Mouse (Mus musculus) neutrophil, adult 5-6 weeks (primary cell): ENCODE data around the gene Gpat3. TPM values are rescaled to one million over a fixed set of nuclear protein-coding genes. Genes with fewer than 3 reads are reported as not detected.

ENCODE experiments used
- ATAC-seq: fragments of 151-379, 151-347 bp; 2 replicates; pipeline ENCODE4 v1.8.0; 2017; ENCODE audit warnings: mild to moderate bottlenecking, moderate TSS enrichment; ENCODE audit not compliant: insufficient number of reproducible peaks, poor library complexity, low FRiP score, severe bottlenecking; ENCODE audit errors: extremely low read depth
- total RNA-seq: library from RNA; stranded (forward); fragments of 200-1000 nt; gene quantifications from 2 replicates; pipeline ENCODE4 v1.2.3, GENCODE M21; 2017

Gpat3 gene
- total RNA-seq, 1 experiment from 2014 or later = 25.6 TPM

- no peak for ATAC-seq
Observed at GRCm38 (mm10) chr5:100909691-100910090, 64.2 kb downstream of the Gpat3 start.

- peak; percentile 32; the same call in 1 of the 2 replicates for ATAC-seq
Observed at GRCm38 (mm10) chr5:100911502-100912097, 66.1 kb downstream of the Gpat3 start.

- 0 out of 2 replicates have a peak, but pooled peaks have one; percentile 7 for ATAC-seq
Observed at GRCm38 (mm10) chr5:100912366-100912765, 66.9 kb downstream of the Gpat3 start.

- no peak for ATAC-seq
Observed at GRCm38 (mm10) chr5:100913274-100913673, 67.8 kb downstream of the Gpat3 start.

GRCm38 (mm10) chr5:100914989-100915388 lies 69.5 kb downstream of the Gpat3 start:
- peak; percentile 67 for ATAC-seq

GRCm38 (mm10) chr5:100915411-100915810 lies 69.9 kb downstream of the Gpat3 start:
- ATAC-seq = no peak

GRCm38 (mm10) chr5:100916416-100916815 lies 70.9 kb downstream of the Gpat3 start:
- no peak; the same call in 1 of the 2 replicates for ATAC-seq

- ATAC-seq = peak; percentile 60; the same call in 1 of the 2 replicates
Observed at GRCm38 (mm10) chr5:100917252-100917774, 71.8 kb downstream of the Gpat3 start.

GRCm38 (mm10) chr5:100919069-100919468 lies 73.6 kb downstream of the Gpat3 start:
- ATAC-seq = no peak

- ATAC-seq = no peak
Observed at GRCm38 (mm10) chr5:100929698-100930097, 84.2 kb downstream of the Gpat3 start.

- ATAC-seq = no peak
Observed at GRCm38 (mm10) chr5:100943716-100944115, 98.2 kb downstream of the Gpat3 start.

- no peak for ATAC-seq
Observed at GRCm38 (mm10) chr5:100945336-100945735, 99.8 kb downstream of the Gpat3 start.

Other genes with a start within 250 kb of the Gpat3 start
- gene Coq2, start 170.6 kb upstream of the Gpat3 start, total RNA-seq = 38.6 and 39.9 TPM in 2 replicates
- gene Hpse, start 126.0 kb upstream of the Gpat3 start, total RNA-seq = 18.2 and 19.7 TPM in 2 replicates
- gene Helq, start 47.1 kb upstream of the Gpat3 start, total RNA-seq = 17.4 and 21.4 TPM in 2 replicates
- 46.3 and 69.6 TPM in 2 replicates for gene Mrps18c, start 47.1 kb upstream of the Gpat3 start, total RNA-seq
- 16.4 and 16.7 TPM in 2 replicates for gene Abraxas1, start 24.7 kb upstream of the Gpat3 start, total RNA-seq